Mouse (Mus musculus): ENCODE measurements around the gene Gm49630. TPM values are rescaled to one million over a fixed set of nuclear protein-coding genes. Genes with fewer than 3 reads are reported as not detected.
A peak's percentile ranks its signal among the peaks of the same experiment; 100 is the strongest.
"Not testable (repeated sequence)": the region's sequence is repeated elsewhere in the genome, so short reads cannot be mapped to it uniquely, and the experiment has no call there.

Gm49630 gene
- polyA plus RNA-seq, 1 experiment from 2014 or later: not detected

GRCm38 (mm10) chr17:7376951-7377700, 5.3 kb upstream of the Gm49630 start:
- ATAC-seq (replicated peaks; ENCODE audit: extremely low read depth, insufficient read depth, low FRiP score); H3K27me3 ChIP-seq (ENCODE audit: control insufficient read depth, insufficient read depth, low read length); H3K4me1 ChIP-seq (ENCODE audit: control insufficient read depth, insufficient read depth, low read length); H3K27ac ChIP-seq (ENCODE audit: low read length); H3K9ac ChIP-seq (ENCODE audit: low read length); H3K4me2 ChIP-seq (ENCODE audit: low read depth, low read length); H3K4me3 ChIP-seq (ENCODE audit: low read length); H3K9me3 ChIP-seq (replicated peaks; ENCODE audit: control insufficient read depth, low read length); H3K36me3 ChIP-seq (ENCODE audit: control insufficient read depth, insufficient read depth): not testable (repeated sequence)
- WGBS: 82% methylated on average over 1 of the region's 3 CpGs

GRCm38 (mm10) chr17:7369401-7369800, 2.4 kb downstream of the Gm49630 start:
- H3K4me1 ChIP-seq (ENCODE audit: control insufficient read depth, insufficient read depth, low read length); H3K36me3 ChIP-seq (ENCODE audit: control insufficient read depth, insufficient read depth); ATAC-seq (replicated peaks; ENCODE audit: extremely low read depth, insufficient read depth, low FRiP score); H3K4me2 ChIP-seq (ENCODE audit: low read depth, low read length); H3K4me3 ChIP-seq (ENCODE audit: low read length); H3K9me3 ChIP-seq (replicated peaks; ENCODE audit: control insufficient read depth, low read length); H3K9ac ChIP-seq (ENCODE audit: low read length); H3K27ac ChIP-seq (ENCODE audit: low read length); H3K27me3 ChIP-seq (ENCODE audit: control insufficient read depth, insufficient read depth, low read length): not testable (repeated sequence)
- WGBS: 42% methylated on average over 4 of the region's 6 CpGs

- ATAC-seq (replicated peaks; ENCODE audit: extremely low read depth, insufficient read depth, low FRiP score); H3K4me2 ChIP-seq (ENCODE audit: low read depth, low read length); H3K27me3 ChIP-seq (ENCODE audit: control insufficient read depth, insufficient read depth, low read length): not testable (repeated sequence)
Observed at GRCm38 (mm10) chr17:7366676-7367374, 5.0 kb downstream of the Gm49630 start.

DNA sequence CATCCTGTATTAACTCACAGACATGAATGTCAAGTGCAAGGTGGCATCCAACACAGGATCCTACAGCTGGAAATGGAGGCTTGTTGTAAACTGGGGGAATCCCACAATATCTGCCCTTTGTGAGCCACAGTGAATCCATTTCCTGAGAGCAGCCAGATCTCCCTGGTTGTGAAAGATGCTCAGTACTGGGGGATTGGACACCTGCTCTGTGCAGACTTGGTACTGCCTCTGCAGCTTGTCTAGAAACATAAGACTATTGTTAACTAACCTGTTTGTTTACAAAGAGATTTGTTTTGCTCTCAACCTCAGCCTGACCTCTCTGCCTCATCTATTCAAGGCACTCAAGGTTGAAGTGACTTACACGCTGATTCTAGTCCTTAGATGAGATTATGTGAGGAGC, 5.5 kb downstream of the Gm49630 start:
- H3K4me3 ChIP-seq (ENCODE audit: low read length); H3K27ac ChIP-seq (ENCODE audit: low read length); H3K27me3 ChIP-seq (ENCODE audit: control insufficient read depth, insufficient read depth, low read length); H3K4me2 ChIP-seq (ENCODE audit: low read depth, low read length); H3K4me1 ChIP-seq (ENCODE audit: control insufficient read depth, insufficient read depth, low read length); H3K9me3 ChIP-seq (replicated peaks; ENCODE audit: control insufficient read depth, low read length); ATAC-seq (replicated peaks; ENCODE audit: extremely low read depth, insufficient read depth, low FRiP score); H3K9ac ChIP-seq (ENCODE audit: low read length); H3K36me3 ChIP-seq (ENCODE audit: control insufficient read depth, insufficient read depth): not testable (repeated sequence)
- WGBS: no CpG with 5 or more reads among the region's 1 CpGs

More at GRCm38 (mm10) chr17:7366676-7367374, 5.0 kb downstream of the Gm49630 start:
- H3K4me1 ChIP-seq (ENCODE audit: control insufficient read depth, insufficient read depth, low read length); H3K4me3 ChIP-seq (ENCODE audit: low read length); H3K27ac ChIP-seq (ENCODE audit: low read length); H3K9me3 ChIP-seq (replicated peaks; ENCODE audit: control insufficient read depth, low read length); H3K9ac ChIP-seq (ENCODE audit: low read length); H3K36me3 ChIP-seq (ENCODE audit: control insufficient read depth, insufficient read depth): not testable (repeated sequence)
- WGBS: 31% methylated on average over 3 of the region's 7 CpGs

GRCm38 (mm10) chr17:7365615-7366014, 6.2 kb downstream of the Gm49630 start:
- not testable (repeated sequence) for H3K4me2 ChIP-seq (ENCODE audit: low read depth, low read length); H3K9me3 ChIP-seq (replicated peaks; ENCODE audit: control insufficient read depth, low read length); H3K36me3 ChIP-seq (ENCODE audit: control insufficient read depth, insufficient read depth); H3K4me3 ChIP-seq (ENCODE audit: low read length); H3K27ac ChIP-seq (ENCODE audit: low read length); H3K27me3 ChIP-seq (ENCODE audit: control insufficient read depth, insufficient read depth, low read length); H3K9ac ChIP-seq (ENCODE audit: low read length); H3K4me1 ChIP-seq (ENCODE audit: control insufficient read depth, insufficient read depth, low read length); ATAC-seq (replicated peaks; ENCODE audit: extremely low read depth, insufficient read depth, low FRiP score)
- no CpG with 5 or more reads among the region's 3 CpGs for WGBS

GRCm38 (mm10) chr17:7360749-7361465, 10.9 kb downstream of the Gm49630 start:
- peak; percentile 55; the same call in 1 of the 2 replicates for ATAC-seq (replicated peaks; ENCODE audit: extremely low read depth, insufficient read depth, low FRiP score)
- not testable (repeated sequence) for H3K4me1 ChIP-seq (ENCODE audit: control insufficient read depth, insufficient read depth, low read length); H3K4me3 ChIP-seq (ENCODE audit: low read length); H3K4me2 ChIP-seq (ENCODE audit: low read depth, low read length); H3K36me3 ChIP-seq (ENCODE audit: control insufficient read depth, insufficient read depth); H3K9me3 ChIP-seq (replicated peaks; ENCODE audit: control insufficient read depth, low read length); H3K9ac ChIP-seq (ENCODE audit: low read length); H3K27ac ChIP-seq (ENCODE audit: low read length); H3K27me3 ChIP-seq (ENCODE audit: control insufficient read depth, insufficient read depth, low read length)
- 60% methylated on average over 8 of the region's 9 CpGs for WGBS

DNA sequence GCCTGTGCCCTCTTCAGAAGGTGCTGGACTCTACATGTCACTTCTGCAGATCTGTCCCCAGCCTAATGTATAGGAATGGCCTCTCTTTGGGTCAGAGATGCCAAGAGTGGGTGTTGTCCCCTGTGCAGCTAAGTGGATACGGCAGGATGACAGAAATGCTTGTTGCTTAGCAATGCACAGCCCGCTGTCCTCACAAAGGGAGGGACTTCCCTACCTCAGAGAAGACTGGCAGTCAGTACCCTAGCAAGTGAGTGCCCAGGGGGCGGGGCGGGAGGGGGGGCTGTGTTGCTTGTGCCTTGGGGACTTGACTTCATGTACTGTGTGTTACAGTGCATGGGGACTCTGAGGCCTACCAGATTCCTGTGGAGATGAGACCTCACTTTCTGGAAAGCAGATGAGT, 12.0 kb downstream of the Gm49630 start:
- not testable (repeated sequence) for H3K9me3 ChIP-seq (replicated peaks; ENCODE audit: control insufficient read depth, low read length)
- WGBS: 78% methylated on average over 4 of the region's 4 CpGs

GRCm38 (mm10) chr17:7352596-7352995, 19.2 kb downstream of the Gm49630 start, which contains the start of gene Ttll2:
Ttll2 (minus strand) TSS chr17:7352696.
- not testable (repeated sequence) for H3K9me3 ChIP-seq (replicated peaks; ENCODE audit: control insufficient read depth, low read length); H3K9ac ChIP-seq (ENCODE audit: low read length); H3K4me1 ChIP-seq (ENCODE audit: control insufficient read depth, insufficient read depth, low read length); H3K27me3 ChIP-seq (ENCODE audit: control insufficient read depth, insufficient read depth, low read length); H3K36me3 ChIP-seq (ENCODE audit: control insufficient read depth, insufficient read depth); ATAC-seq (replicated peaks; ENCODE audit: extremely low read depth, insufficient read depth, low FRiP score); H3K4me3 ChIP-seq (ENCODE audit: low read length); H3K27ac ChIP-seq (ENCODE audit: low read length); H3K4me2 ChIP-seq (ENCODE audit: low read depth, low read length)
- 50% methylated on average over 1 of the region's 1 CpGs for WGBS

More for the DNA sequence above, 12.0 kb downstream of the Gm49630 start:
- not testable (repeated sequence) for H3K4me2 ChIP-seq (ENCODE audit: low read depth, low read length); H3K36me3 ChIP-seq (ENCODE audit: control insufficient read depth, insufficient read depth); H3K4me3 ChIP-seq (ENCODE audit: low read length); H3K4me1 ChIP-seq (ENCODE audit: control insufficient read depth, insufficient read depth, low read length); ATAC-seq (replicated peaks; ENCODE audit: extremely low read depth, insufficient read depth, low FRiP score); H3K9ac ChIP-seq (ENCODE audit: low read length); H3K27ac ChIP-seq (ENCODE audit: low read length); H3K27me3 ChIP-seq (ENCODE audit: control insufficient read depth, insufficient read depth, low read length)

- 46% methylated on average over 2 of the region's 3 CpGs for WGBS
- not testable (repeated sequence) for H3K4me1 ChIP-seq (ENCODE audit: control insufficient read depth, insufficient read depth, low read length); H3K36me3 ChIP-seq (ENCODE audit: control insufficient read depth, insufficient read depth); H3K27ac ChIP-seq (ENCODE audit: low read length); H3K9ac ChIP-seq (ENCODE audit: low read length); H3K27me3 ChIP-seq (ENCODE audit: control insufficient read depth, insufficient read depth, low read length); H3K4me3 ChIP-seq (ENCODE audit: low read length); ATAC-seq (replicated peaks; ENCODE audit: extremely low read depth, insufficient read depth, low FRiP score); H3K9me3 ChIP-seq (replicated peaks; ENCODE audit: control insufficient read depth, low read length); H3K4me2 ChIP-seq (ENCODE audit: low read depth, low read length)
Observed at GRCm38 (mm10) chr17:7348765-7349164, 23.0 kb downstream of the Gm49630 start.
